Mouse (Mus musculus) stomach, embryonic 16.5 days (tissue): ENCODE data around the gene Adrm1. TPM values are rescaled to one million over a fixed set of nuclear protein-coding genes. Genes with fewer than 3 reads are reported as not detected.

ENCODE experiments used
- ATAC-seq: fragments of 200-750 bp; cut with Nextera tagmentation; 2 replicates; pipeline ENCODE4 v1.8.0; 2017; ENCODE audit warnings: moderate number of reproducible peaks, moderate TSS enrichment; ENCODE audit not compliant: insufficient read depth, low FRiP score
- H3K27ac ChIP-seq: fragments of 300-500 bp; sonication (generic); 2 replicates; pipeline ENCODE4 v1.5.1; 2014; ENCODE audit warnings: low read length
- H3K27me3 ChIP-seq: fragments of 300-500 bp; sonication (generic); 2 replicates; pipeline ENCODE4 v1.6.1; 2014; ENCODE audit warnings: low read length, control low read depth, mixed read lengths; ENCODE audit not compliant: control insufficient read depth, insufficient read depth
- H3K36me3 ChIP-seq: fragments of 300-500 bp; sonication (generic); 2 replicates; pipeline ENCODE4 v1.6.1; 2014; ENCODE audit warnings: low read length; ENCODE audit not compliant: control insufficient read depth, insufficient read depth
- H3K4me1 ChIP-seq: fragments of 300-500 bp; sonication (generic); 2 replicates; pipeline ENCODE4 v1.6.1; 2014; ENCODE audit warnings: low read length, control low read depth, mixed read lengths; ENCODE audit not compliant: control insufficient read depth, insufficient read depth
- H3K4me2 ChIP-seq: fragments of 300-500 bp; sonication (generic); 2 replicates; pipeline ENCODE4 v1.6.1; 2014; ENCODE audit warnings: low read depth, low read length, mixed read lengths
- H3K4me3 ChIP-seq: fragments of 300-500 bp; sonication (generic); replicated peaks from 2 replicates; pipeline ENCODE4 v1.5.1; 2014; ENCODE audit warnings: mild to moderate bottlenecking, low read length
- H3K9ac ChIP-seq: fragments of 300-500 bp; sonication (generic); 2 replicates; pipeline ENCODE4 v1.6.1; 2014; ENCODE audit warnings: low read length
- H3K9me3 ChIP-seq: fragments of 300-500 bp; sonication (generic); replicated peaks from 2 replicates; pipeline ENCODE4 v1.6.1; 2016; ENCODE audit warnings: low read length, control low read depth; ENCODE audit not compliant: control insufficient read depth
- WGBS: fragments of 180-500 bp; shearing (Covaris S2); extraction: QIAGEN DNeasy Blood & Tissue Kit; methylation state at CpG from one replicate; pipeline ENCODE4 v1.1.7; 2014; 5-methylcytosine and 5-hydroxymethylcytosine counted together
- polyA plus RNA-seq: library from polyadenylated mRNA; unstranded; fragments of >200 nt; fragmentation: Nextera tagmentation; extraction: Ambion mirVana; gene quantifications from 2 replicates; pipeline ENCODE4 v1.2.1, GENCODE M21; 2015

The Adrm1 gene
- polyA plus RNA-seq, 1 experiment from 2014 or later, result 171 TPM

DNA sequence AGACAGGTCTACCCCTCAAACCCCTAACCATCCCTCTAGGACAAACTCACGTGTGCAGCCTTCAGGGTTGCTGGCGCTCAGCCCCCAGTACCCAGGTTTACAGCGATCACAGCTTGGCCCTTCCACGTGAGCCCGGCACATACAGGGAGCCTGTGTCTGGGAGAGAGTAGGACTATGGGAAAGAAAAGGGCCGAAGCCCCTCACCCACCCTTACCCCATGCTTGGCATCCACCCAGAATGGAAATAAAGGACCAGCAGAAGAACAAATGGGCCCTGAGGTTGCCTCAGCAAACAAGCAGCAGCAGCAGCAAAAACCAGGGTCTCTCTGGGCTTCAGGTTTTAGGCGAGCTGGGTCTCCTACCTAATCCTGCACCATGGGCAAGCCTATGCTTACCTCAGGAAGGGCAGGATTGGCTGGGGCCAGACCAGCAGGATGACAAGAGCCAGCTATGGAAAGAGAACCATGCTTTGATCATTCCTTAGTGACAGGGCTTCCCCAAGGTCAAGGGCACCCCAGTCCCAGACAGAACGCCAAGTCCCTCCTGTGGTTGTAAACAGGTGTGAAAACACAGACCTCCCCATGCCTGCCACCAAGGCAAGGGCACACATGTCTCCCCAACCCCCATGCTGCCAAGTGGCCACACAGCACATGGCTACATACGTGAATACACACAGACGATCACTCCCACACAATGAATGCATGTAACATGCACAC, 26.2 kb downstream of the Adrm1 start:
- Histone ChIP-seq H3K9me3 (no peaks in the 10 kb centered on the region), H3K9ac (no peak overlapping the region), H3K27ac (no peak overlapping the region), H3K4me1 (no peaks in the 10 kb centered on the region), H3K4me2 (no peak overlapping the region), H3K27me3 (no peaks in the 10 kb centered on the region), H3K36me3 (no peaks in the 10 kb centered on the region), H3K4me3 (no peak overlapping the region)
- no peak for ATAC-seq
- WGBS, result 86% methylated on average over 10 of the region's 10 CpGs

DNA sequence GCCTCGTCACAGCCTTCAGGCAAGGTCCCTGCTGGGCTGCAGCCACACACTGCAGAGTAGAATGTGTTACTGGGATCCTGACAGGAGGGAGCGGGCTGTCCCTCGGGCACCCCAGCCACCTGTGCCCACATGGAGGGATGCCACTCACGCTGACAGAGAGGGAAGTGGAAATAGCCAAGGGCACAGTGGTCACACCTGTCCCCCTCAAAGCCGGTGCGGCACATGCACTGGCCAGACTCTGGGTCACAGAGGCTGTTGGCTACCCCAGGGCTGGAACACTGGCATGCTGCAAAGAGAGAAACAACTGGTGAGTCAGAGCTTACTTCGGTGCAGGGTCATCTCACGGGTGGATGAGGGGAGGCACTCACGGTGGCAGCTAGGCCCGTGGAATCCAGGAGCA, 27.5 kb downstream of the Adrm1 start:
- ATAC-seq, result no peak
- Histone ChIP-seq H3K9ac (no peak overlapping the region), H3K36me3 (peaks cover 1% of the 10 kb centered on the region; the same call in 1 of the 2 replicates), H3K4me3 (no peak overlapping the region), H3K4me1 (no peaks in the 10 kb centered on the region), H3K9me3 (no peaks in the 10 kb centered on the region), H3K4me2 (no peak overlapping the region), H3K27ac (no peak overlapping the region), H3K27me3 (no peaks in the 10 kb centered on the region)
- WGBS, result 92% methylated on average over 10 of the region's 10 CpGs

DNA sequence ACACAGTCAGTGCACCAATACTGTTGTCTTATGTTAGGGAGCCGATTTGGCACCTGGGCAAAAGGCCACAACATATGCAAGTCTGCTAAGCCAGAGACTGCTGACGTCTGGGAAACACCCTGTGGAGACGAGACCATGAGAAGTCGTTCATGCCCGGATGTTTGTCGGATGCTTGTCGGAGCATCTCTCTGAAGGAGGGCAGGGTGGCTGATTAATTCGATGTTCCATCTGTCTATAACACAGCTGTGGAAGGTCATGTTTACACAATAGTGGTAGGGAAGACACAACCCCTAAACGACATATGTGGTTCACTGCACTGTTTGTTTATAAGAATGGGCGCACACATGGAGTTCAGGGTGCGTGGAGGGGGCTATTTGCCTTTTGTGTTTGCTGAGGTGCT, 29.4 kb downstream of the Adrm1 start:
- no peak overlapping the region; the same call in 1 of the 2 replicates for H3K27ac ChIP-seq
- H3K4me1 ChIP-seq, result no peaks in the 10 kb centered on the region
- no peak for ATAC-seq
- WGBS, result 44% methylated on average over 11 of the region's 11 CpGs
- no peaks in the 10 kb centered on the region for H3K9me3 ChIP-seq
- H3K9ac ChIP-seq, result no peak overlapping the region
- no peaks in the 10 kb centered on the region for H3K27me3 ChIP-seq
- no peak overlapping the region for H3K4me2 ChIP-seq
- no peak overlapping the region for H3K4me3 ChIP-seq
- H3K36me3 ChIP-seq, result peaks cover 4% of the 10 kb centered on the region; the same call in 1 of the 2 replicates

DNA sequence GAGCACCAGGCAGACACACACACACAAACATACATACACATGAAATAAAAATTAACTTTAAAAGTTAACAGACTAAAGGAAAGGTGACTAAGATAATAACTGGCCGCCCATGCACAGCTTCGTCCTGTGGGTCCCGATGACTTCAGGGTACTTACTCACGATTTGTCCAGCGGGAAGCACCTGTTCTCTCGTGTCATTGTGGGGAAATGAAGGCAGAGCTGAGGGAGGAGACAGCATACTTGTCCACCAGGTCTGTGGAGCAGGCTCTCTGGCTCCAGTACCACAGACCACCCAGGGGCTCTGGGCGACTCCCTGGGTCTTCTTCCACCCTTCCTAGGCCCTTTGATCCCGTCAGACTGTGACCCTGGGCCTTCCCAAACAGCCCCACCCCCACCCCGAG, 30.0 kb downstream of the Adrm1 start:
- H3K27ac ChIP-seq, result no peak overlapping the region
- no peaks in the 10 kb centered on the region for H3K27me3 ChIP-seq
- no peak for ATAC-seq
- no peaks in the 10 kb centered on the region for H3K9me3 ChIP-seq
- H3K4me1 ChIP-seq, result no peaks in the 10 kb centered on the region
- no peak overlapping the region for H3K9ac ChIP-seq
- no peak overlapping the region for H3K4me2 ChIP-seq
- no peak overlapping the region for H3K4me3 ChIP-seq
- 68% methylated on average over 9 of the region's 9 CpGs for WGBS
- H3K36me3 ChIP-seq, result peaks cover 4% of the 10 kb centered on the region; the same call in 1 of the 2 replicates

DNA sequence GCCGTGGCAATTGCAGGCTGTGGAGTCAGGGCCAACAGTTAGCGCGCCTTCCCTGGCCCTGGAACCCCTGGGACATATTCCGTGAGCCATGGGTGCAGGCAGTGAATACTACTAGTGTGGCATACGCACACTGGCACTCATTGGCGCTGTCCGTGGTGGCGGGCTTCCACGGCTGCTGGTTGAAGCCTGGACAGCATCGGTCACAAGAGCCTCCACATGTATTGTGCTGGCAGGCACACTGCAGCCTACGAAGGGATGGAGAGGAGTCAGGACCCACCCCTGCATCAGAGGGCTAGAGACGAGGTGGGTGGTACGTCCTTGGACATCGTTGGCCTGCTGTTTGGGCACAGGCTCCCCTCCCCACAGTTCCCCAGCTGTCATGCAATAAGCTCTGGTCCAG, 31.0 kb downstream of the Adrm1 start:
- 94% methylated on average over 14 of the region's 14 CpGs for WGBS
- Histone ChIP-seq H3K4me3 (no peak overlapping the region), H3K9me3 (no peaks in the 10 kb centered on the region), H3K9ac (no peak overlapping the region), H3K36me3 (peaks cover 4% of the 10 kb centered on the region; the same call in 1 of the 2 replicates), H3K27me3 (no peaks in the 10 kb centered on the region), H3K4me2 (no peak overlapping the region), H3K27ac (no peak overlapping the region), H3K4me1 (no peaks in the 10 kb centered on the region)
- no peak for ATAC-seq

DNA sequence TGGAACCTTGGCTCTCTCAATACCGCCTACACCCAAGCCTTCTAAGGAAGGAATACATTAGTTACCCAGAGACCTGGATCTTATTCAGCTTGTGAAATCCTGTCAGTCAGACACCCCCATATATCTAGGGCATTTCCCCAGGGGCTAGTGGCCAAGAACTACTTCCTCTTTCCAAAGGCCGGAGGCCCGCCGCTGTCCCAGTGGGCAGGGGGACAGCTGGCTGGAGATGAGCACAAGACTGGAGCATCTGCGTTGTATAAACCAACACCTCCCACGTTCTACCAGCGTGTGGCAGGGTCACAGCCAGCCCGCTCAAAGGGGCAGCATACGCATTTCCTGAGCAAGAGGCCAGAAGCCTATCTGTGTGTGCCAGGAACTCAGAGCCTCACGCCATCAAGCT, 31.5 kb downstream of the Adrm1 start:
- Histone ChIP-seq H3K27me3 (no peaks in the 10 kb centered on the region), H3K36me3 (peaks cover 4% of the 10 kb centered on the region; the same call in 1 of the 2 replicates), H3K4me3 (no peak overlapping the region), H3K9me3 (no peaks in the 10 kb centered on the region), H3K9ac (no peak overlapping the region), H3K4me2 (no peak overlapping the region), H3K4me1 (no peaks in the 10 kb centered on the region), H3K27ac (no peak overlapping the region)
- 63% methylated on average over 10 of the region's 10 CpGs for WGBS
- ATAC-seq, result no peak

DNA sequence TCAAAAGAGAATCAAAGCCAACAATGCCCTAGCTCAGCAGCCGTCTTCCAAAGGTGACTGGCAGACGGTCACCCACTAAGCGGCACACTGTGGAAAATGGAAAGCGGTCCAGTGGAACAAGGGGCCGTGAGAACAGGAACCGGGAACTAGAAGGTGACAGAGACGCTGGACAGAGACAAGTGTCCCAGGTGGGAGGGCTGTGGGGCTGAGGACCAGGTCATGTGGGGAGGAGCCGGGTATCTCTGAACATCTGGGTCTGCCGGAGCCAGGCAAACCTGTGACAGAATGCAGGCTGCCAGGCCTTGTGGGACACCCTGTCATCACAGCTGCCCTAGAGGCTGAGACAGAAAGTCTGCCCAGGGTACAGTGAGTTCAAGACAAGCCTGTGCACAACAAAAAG, 33.2 kb downstream of the Adrm1 start:
- Histone ChIP-seq H3K4me1 (no peaks in the 10 kb centered on the region), H3K27me3 (no peaks in the 10 kb centered on the region), H3K27ac (no peak overlapping the region), H3K4me3 (no peak overlapping the region), H3K9ac (no peak overlapping the region), H3K36me3 (peaks cover 4% of the 10 kb centered on the region; the same call in 1 of the 2 replicates), H3K9me3 (no peaks in the 10 kb centered on the region), H3K4me2 (no peak overlapping the region)
- ATAC-seq, result no peak
- WGBS, result 87% methylated on average over 9 of the region's 9 CpGs

DNA sequence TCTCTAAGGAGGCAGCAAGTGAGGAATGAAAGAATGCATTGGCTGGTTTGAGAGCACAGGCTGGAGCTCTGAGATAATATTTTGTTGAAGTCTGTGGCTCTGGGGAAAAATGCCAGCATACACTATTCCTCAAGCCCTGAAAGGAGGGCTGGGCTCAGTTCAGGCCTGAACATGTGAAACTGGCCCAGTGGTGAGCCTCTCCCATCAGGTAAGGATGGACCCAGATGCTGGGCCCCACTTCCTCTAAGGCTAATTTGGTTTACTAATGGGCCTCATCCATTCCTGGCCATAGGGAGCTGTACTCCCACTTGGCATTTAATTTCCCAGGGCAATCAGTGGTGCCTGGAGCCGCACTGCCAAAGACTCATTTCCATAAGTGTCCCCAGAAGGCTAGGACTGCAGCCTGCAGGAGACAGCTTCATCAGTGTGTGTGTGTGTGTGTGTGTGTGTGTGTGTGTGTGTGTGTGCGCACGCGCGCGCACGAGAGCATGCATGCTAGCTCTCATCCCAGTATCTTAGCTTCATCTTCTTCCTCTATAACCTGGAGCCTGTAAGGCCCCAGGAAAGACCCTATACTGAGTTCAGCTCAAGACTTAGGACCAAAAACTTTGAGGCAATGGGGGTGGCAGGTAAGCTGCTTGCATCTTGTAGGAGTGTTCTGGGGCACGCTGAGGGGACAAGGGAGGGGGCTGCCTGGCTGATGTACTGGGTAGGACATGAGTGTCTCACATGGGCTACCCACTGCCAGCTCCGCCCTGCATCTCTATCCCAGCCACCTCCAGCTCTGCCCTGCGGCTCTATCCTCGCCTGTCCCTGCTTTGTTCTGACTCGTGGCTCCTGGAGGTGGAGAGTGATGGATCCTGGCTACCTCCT, 34.0 kb downstream of the Adrm1 start:
- H3K4me3 ChIP-seq, result no peak overlapping the region

DNA sequence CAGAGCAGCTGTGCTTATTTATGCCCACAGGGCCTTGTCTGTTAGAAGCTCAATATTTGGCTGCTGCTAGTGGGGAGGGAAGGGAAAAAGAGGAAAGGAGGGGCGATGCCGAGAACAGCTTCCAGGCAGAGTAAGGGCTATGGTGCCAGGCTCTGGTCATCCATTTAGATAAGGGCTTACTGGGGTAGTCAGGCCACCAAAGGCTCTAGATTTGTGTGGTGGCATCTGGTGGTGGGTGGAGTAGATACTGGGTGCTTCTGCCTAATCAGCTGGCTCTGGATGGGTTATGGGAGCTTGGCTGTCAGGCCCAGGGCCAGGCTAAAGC, 34.6 kb downstream of the Adrm1 start:
- Histone ChIP-seq H3K27ac (no peak overlapping the region), H3K27me3 (no peaks in the 10 kb centered on the region), H3K9me3 (no peaks in the 10 kb centered on the region), H3K4me2 (no peak overlapping the region), H3K36me3 (peaks cover 4% of the 10 kb centered on the region; the same call in 1 of the 2 replicates), H3K9ac (no peak overlapping the region), H3K4me1 (no peaks in the 10 kb centered on the region), H3K4me3 (no peak overlapping the region)
- no peak for ATAC-seq
- 87% methylated on average over 2 of the region's 2 CpGs for WGBS

More for the DNA sequence above, 34.0 kb downstream of the Adrm1 start:
- Histone ChIP-seq H3K9me3 (no peaks in the 10 kb centered on the region), H3K36me3 (peaks cover 4% of the 10 kb centered on the region; the same call in 1 of the 2 replicates), H3K9ac (no peak overlapping the region), H3K27me3 (no peaks in the 10 kb centered on the region), H3K27ac (no peak overlapping the region), H3K4me2 (no peak overlapping the region), H3K4me1 (no peaks in the 10 kb centered on the region)
- no peak for ATAC-seq
- WGBS, result 85% methylated on average over 12 of the region's 12 CpGs
